Mouse (Mus musculus): Measurements from ENCODE around the gene Ehd1. TPM values are rescaled to one million over a fixed set of nuclear protein-coding genes. Genes with fewer than 3 reads are reported as not detected.

Gene Ehd1
- polyA plus RNA-seq, 1 experiment = 72.9 TPM

DNA sequence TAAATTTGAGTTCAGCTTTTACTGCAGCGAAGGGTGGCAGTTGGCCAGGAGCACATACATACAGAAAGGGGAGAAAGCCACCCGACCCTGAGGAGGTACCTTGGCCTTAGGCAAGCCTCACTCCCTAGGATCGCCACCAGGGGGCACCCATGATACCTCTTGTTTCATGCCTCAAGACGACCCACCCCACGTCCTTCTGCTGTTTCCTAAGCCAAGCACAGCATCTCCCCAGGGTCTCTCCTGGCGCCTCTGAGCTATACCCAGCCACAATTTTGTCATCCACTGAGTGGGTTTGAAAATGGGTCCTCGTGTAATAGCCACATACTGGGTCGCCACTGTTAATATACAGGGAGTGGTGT lies 8.4 kb upstream of the Ehd1 start:
- no peak overlapping the region for H3K4me3 ChIP-seq (ENCODE audit: insufficient read depth, low read length)
- no peak overlapping the region for H3K27ac ChIP-seq (ENCODE audit: insufficient read depth, low read length)
- H3K4me1 ChIP-seq (ENCODE audit: control insufficient read depth, insufficient read depth, low read length) = no peaks in the 10 kb centered on the region
- TF ChIP-seq POLR2A (IDR thresholded peaks at IDR 0.05; ENCODE audit: low read depth, low read length) (no peak), CTCF (IDR thresholded peaks at IDR 0.05; ENCODE audit: borderline replicate concordance, insufficient read depth, low read length) (peak; percentile 84)

DNA sequence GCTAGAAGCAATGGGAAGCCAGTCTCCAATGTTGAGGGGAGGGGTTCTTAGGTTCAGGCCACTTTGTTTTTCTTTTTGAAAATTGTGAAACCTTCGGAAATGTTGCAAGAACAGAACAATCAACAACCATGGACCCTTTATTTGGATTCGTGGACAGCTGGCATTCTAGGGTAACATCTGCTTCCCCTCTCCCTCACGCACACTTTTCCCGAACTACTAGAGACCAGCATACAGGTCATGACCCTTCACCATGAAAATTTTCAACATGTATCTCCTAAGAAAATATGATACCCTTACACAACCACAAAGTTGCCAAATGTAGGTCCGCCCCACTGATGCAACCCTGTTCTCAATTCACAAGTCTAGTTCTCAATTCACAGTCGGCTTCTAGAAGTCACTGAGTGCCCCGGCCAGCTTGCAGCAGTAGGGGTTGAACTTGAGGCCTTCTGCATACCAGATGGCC lies 7.8 kb upstream of the Ehd1 start:
- Histone ChIP-seq H3K27ac (ENCODE audit: insufficient read depth, low read length) (no peak overlapping the region), H3K4me1 (ENCODE audit: control insufficient read depth, insufficient read depth, low read length) (no peaks in the 10 kb centered on the region), H3K4me3 (ENCODE audit: insufficient read depth, low read length) (no peak overlapping the region)
- TF ChIP-seq POLR2A (IDR thresholded peaks at IDR 0.05; ENCODE audit: low read depth, low read length) (no peak), CTCF (IDR thresholded peaks at IDR 0.05; ENCODE audit: borderline replicate concordance, insufficient read depth, low read length) (no peak)

DNA sequence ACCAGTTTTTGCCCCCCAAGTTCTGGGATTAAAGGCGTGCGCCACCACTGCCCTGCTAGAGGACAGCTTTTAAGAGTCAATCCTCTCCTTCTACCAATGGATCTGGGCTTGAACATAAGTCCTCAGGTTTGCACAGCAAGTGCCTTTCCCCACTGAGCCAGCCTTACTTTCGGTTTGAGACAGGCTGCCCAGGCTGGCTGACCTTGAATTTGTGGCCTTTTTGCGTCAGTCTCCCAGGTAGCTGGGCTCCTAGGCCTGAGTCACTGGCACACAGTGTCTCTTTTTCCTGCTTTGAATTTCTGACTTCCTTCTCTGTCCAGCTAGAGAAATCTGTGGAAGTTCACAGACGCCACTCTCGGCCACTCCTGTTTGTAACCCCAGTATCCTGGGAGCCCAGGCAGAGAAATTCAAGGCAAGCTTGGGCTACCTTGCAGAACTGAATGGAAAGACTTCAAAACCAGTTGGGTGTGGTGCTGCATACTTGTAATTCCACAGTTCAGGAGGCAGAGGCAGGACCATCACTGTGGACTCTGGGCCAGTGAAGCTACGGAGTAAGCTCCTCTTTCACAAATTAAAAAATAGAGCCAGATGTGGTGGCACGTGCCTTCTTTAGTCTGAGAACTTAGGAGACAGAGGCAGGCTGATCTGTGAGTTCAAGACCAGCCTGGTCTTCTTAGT lies 6.6 kb upstream of the Ehd1 start:
- TF ChIP-seq POLR2A (IDR thresholded peaks at IDR 0.05; ENCODE audit: low read depth, low read length) = no peak
- no peak for TF ChIP-seq CTCF (IDR thresholded peaks at IDR 0.05; ENCODE audit: borderline replicate concordance, insufficient read depth, low read length)
- Histone ChIP-seq H3K4me3 (ENCODE audit: insufficient read depth, low read length) (no peak overlapping the region), H3K27ac (ENCODE audit: insufficient read depth, low read length) (no peak overlapping the region), H3K4me1 (ENCODE audit: control insufficient read depth, insufficient read depth, low read length) (no peaks in the 10 kb centered on the region)

DNA sequence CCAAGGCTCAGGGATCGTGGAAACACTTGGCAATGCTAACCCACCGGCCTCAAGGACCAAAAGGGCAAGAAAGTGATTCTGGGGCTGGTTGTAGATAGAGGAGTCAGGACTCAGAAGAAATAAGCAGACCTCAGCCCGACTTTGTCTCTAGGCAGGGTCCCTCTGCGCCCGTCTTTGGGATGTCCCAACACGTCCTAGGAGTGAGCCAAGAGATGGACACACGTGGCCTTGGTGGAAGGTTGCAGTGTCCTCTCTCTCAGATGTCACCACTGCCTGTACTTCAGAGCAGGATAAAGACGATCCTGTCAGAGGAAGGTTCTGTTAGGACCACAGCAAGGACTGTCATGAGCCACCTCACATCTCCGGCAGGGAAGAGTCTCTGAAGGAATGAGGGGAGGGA lies 5.9 kb upstream of the Ehd1 start:
- Histone ChIP-seq H3K4me1 (ENCODE audit: control insufficient read depth, insufficient read depth, low read length) (no peaks in the 10 kb centered on the region; the same call in 1 of the 2 replicates), H3K27ac (ENCODE audit: insufficient read depth, low read length) (no peak overlapping the region), H3K4me3 (ENCODE audit: insufficient read depth, low read length) (no peak overlapping the region)
- TF ChIP-seq CTCF (IDR thresholded peaks at IDR 0.05; ENCODE audit: borderline replicate concordance, insufficient read depth, low read length) = no peak
- no peak for TF ChIP-seq POLR2A (IDR thresholded peaks at IDR 0.05; ENCODE audit: low read depth, low read length)

DNA sequence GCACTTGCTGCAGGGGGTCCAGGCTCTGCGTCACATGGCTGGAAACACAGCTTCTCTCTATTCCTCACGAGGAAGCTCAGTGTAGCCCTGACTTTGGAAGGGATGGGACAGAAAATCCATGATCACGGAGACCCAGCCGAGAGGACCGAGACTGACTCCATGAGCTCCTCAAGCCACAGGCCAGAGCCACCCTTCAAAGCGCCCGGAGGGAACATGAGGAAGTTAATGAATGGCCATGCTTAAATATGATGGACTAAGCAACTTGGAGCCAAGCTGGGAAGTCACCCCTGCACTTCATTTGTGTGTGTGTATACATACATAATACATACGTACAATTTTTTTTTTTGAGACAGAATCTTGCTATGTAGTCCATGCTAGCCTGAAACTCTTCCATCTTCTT lies 5.3 kb upstream of the Ehd1 start:
- Histone ChIP-seq H3K4me1 (ENCODE audit: control insufficient read depth, insufficient read depth, low read length) (no peaks in the 10 kb centered on the region; the same call in 1 of the 2 replicates), H3K4me3 (ENCODE audit: insufficient read depth, low read length) (no peak overlapping the region), H3K27ac (ENCODE audit: insufficient read depth, low read length) (no peak overlapping the region)
- TF ChIP-seq POLR2A (IDR thresholded peaks at IDR 0.05; ENCODE audit: low read depth, low read length) = no peak

DNA sequence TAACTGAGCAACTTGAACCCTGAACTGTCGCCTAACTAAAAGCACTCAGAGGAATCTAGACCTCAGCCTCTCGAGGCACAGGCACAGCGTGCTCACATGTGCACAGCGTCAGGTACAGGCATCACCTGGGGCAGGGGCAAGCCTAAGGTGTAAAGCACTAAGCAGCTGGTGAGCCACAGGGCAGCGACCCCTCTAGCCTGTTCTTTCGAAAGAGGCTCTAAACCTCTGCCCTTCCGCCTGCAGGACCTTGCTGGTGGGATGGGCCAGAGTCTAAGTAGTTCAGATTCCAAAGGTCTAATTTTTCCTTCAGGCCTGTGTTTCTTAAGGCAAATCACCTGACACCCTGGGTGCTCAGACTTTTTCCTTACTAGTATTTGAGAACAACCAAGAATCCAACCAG lies 4.5 kb upstream of the Ehd1 start:
- H3K4me3 ChIP-seq (ENCODE audit: insufficient read depth, low read length) = no peak overlapping the region
- no peaks in the 10 kb centered on the region; the same call in 1 of the 2 replicates for H3K4me1 ChIP-seq (ENCODE audit: control insufficient read depth, insufficient read depth, low read length)
- TF ChIP-seq POLR2A (IDR thresholded peaks at IDR 0.05; ENCODE audit: low read depth, low read length) (no peak), CTCF (IDR thresholded peaks at IDR 0.05; ENCODE audit: borderline replicate concordance, insufficient read depth, low read length) (no peak)
- no peak overlapping the region for H3K27ac ChIP-seq (ENCODE audit: insufficient read depth, low read length)

DNA sequence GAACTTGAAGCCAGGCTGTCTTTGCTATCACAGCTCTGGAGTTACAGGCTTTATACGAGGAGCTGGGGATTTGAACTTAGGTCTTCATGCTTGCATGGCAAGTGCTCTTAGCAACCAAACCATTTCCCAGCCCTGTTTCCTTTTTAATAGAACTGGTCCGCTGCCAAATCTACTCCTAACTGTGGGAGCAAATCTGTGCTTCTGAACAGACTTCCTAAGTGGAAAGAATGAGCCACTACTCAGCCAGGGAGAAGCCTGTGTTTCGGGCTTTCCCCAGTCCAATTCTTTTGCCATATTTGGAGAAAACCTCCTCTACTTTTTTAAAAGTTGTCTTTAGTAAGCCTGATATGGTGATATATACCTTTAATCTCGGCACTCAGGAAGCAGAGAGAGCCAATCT lies 3.8 kb upstream of the Ehd1 start:
- no peak for TF ChIP-seq CTCF (IDR thresholded peaks at IDR 0.05; ENCODE audit: borderline replicate concordance, insufficient read depth, low read length)
- TF ChIP-seq POLR2A (IDR thresholded peaks at IDR 0.05; ENCODE audit: low read depth, low read length) = no peak
- peak overlapping the region; percentile 86 for H3K27ac ChIP-seq (ENCODE audit: insufficient read depth, low read length)

DNA sequence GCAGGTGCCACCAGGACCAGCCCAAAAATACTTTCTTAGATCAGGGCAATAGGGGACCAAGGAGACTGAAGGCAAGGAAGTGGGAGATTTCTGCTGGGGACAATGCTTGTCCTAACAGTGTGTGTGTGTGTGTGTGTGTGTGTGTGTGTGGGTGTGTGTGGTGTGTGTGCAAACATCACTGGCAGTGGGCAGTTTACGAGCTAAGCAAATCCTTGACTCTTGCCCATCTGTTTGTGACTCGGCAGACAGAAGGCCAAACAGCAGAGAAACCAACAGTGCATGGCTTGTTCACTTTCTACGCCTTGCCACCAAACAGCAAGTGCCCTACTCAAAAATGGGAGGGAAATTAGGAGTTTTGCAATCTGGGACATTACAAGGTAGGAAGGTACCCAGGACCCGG lies 2.9 kb upstream of the Ehd1 start:
- Histone ChIP-seq H3K4me3 (ENCODE audit: insufficient read depth, low read length) (no peak overlapping the region), H3K27ac (ENCODE audit: insufficient read depth, low read length) (peak overlapping the region; percentile 86), H3K4me1 (ENCODE audit: control insufficient read depth, insufficient read depth, low read length) (no peaks in the 10 kb centered on the region; the same call in 1 of the 2 replicates)
- TF ChIP-seq CTCF (IDR thresholded peaks at IDR 0.05; ENCODE audit: borderline replicate concordance, insufficient read depth, low read length) = no peak
- TF ChIP-seq POLR2A (IDR thresholded peaks at IDR 0.05; ENCODE audit: low read depth, low read length) = no peak

More for the DNA sequence above, 3.8 kb upstream of the Ehd1 start:
- H3K4me1 ChIP-seq (ENCODE audit: control insufficient read depth, insufficient read depth, low read length) = no peaks in the 10 kb centered on the region; the same call in 1 of the 2 replicates
- H3K4me3 ChIP-seq (ENCODE audit: insufficient read depth, low read length) = no peak overlapping the region

DNA sequence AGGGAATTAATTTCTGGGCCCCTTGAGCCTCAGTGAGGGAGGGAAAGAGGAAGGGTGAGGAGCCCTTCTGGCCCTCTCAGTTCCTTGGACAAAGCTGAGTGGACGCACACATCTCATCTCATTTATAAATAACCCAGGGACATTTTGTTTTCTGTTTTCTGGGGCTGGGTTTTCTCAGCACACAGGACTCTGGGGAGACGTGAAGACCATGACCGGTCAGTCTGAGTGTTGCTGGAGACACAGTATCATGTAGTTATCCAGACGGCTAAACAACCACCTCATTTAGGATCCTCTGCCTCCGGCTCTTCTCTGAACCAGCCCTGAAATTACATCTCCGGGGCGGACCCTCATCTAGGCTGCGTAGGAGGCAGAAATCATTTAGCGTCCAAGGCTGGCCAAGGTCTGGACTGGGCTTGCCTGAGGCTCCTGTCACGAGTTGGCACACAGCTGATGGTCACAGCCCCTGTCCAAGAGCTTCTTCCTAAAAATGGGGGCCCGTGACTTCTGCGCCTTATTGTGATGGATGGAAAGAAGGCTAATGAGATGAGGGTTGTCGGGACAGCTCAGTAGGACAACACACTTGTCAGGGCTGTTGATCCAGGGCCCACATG lies 2.4 kb upstream of the Ehd1 start:
- Histone ChIP-seq H3K27ac (ENCODE audit: insufficient read depth, low read length) (no peak overlapping the region), H3K4me3 (ENCODE audit: insufficient read depth, low read length) (no peak overlapping the region), H3K4me1 (ENCODE audit: control insufficient read depth, insufficient read depth, low read length) (no peaks in the 10 kb centered on the region; the same call in 1 of the 2 replicates)
- TF ChIP-seq CTCF (IDR thresholded peaks at IDR 0.05; ENCODE audit: borderline replicate concordance, insufficient read depth, low read length) = no peak
- no peak for TF ChIP-seq POLR2A (IDR thresholded peaks at IDR 0.05; ENCODE audit: low read depth, low read length)

DNA sequence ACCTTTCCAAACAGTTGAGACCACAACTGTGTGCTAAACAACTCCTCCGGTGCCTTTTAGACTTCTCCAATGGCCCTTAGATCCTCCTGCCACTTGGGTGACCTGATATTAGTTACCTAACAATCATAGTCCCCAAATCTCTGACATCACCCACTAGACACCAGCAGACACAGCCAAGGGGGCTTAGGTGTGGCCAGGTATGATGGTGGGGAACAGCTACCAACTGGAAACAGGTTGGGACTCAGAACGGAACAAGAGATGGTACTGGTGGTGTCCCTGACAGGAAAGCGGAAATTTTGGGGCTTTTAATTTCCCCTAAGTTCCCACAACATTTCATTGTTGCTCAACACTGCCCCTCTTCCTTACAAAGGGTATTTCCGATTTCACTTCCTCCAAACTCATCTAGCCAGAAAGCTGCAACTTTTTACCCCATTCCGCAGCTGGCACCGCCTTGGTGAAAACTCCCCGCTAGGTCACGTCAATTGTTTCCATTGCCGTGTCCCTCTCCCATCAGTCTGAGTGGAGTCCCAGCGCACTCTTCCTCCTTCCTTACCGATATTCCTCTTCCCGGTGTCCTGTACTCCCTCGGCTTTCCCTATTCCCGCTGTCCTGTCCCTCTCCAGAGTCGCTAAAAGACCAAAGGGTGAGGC lies 660 bp upstream of the Ehd1 start:
- peak overlapping the region; percentile 65 for H3K27ac ChIP-seq (ENCODE audit: insufficient read depth, low read length)
- no peak for TF ChIP-seq CTCF (IDR thresholded peaks at IDR 0.05; ENCODE audit: borderline replicate concordance, insufficient read depth, low read length)
- TF ChIP-seq POLR2A (IDR thresholded peaks at IDR 0.05; ENCODE audit: low read depth, low read length) = no peak
- peaks cover 10% of the 10 kb centered on the region; the same call in 1 of the 2 replicates for H3K4me1 ChIP-seq (ENCODE audit: control insufficient read depth, insufficient read depth, low read length)
- peak overlapping the region; percentile 68 for H3K4me3 ChIP-seq (ENCODE audit: insufficient read depth, low read length)
